Comparison of ENCODE assay signal across 8 mouse cellular contexts in genomic region chr15:91048951-91049495, GRCm38 (mm10). TPM values are rescaled to one million over a fixed set of nuclear protein-coding genes. Genes with fewer than 3 reads are reported as not detected.
A peak's percentile ranks its signal among the peaks of the same experiment; 100 is the strongest.
DNase-seq lines count a peak whose midpoint lies in the region; ATAC-seq and TF ChIP-seq lines count a peak whose summit lies in the region.

No protein-coding gene starts in this region.

- DNase-seq in heart, postnatal 4 days = no peak
- DNase-seq in kidney, postnatal 0 days (ENCODE audit: low spot score) = peak; percentile 12
- peak; percentile 43 for DNase-seq in lung, postnatal 0 days (ENCODE audit: low spot score)
- DNase-seq in stomach, postnatal 0 days (ENCODE audit: low spot score) = no peak
- no peak for DNase-seq in spleen, postnatal 4 days (ENCODE audit: low spot score in 2 of 2)

- H3K4me1 ChIP-seq in heart, embryonic 14.5 days (ENCODE audit: control insufficient read depth in 2 of 2, insufficient read depth in 2 of 2, low read length in 2 of 2) = peaks cover 0 to 5% of the 10 kb centered on the region in 2 experiments; a peak in 2 of 4 replicates
- peaks cover 2% of the 10 kb centered on the region; the same call in 1 of the 2 replicates for H3K4me1 ChIP-seq in bone marrow macrophage, adult 2 months (ENCODE audit: control insufficient read depth, insufficient read depth, low read length)
- peaks cover 45% of the 10 kb centered on the region for H3K4me1 ChIP-seq in forebrain, embryonic 13.5 days
- H3K4me1 ChIP-seq in kidney, postnatal 0 days (replicated peaks; ENCODE audit: insufficient read depth, low read length) = 0 out of 2 replicates have a peak, but pooled peaks cover 8% of the 10 kb centered on the region
- no peaks in the 10 kb centered on the region for H3K4me1 ChIP-seq in lung, postnatal 0 days (ENCODE audit: insufficient read depth, low read depth, low read length)
- no peaks in the 10 kb centered on the region for H3K4me1 ChIP-seq in stomach, postnatal 0 days (replicated peaks; ENCODE audit: control insufficient read depth, insufficient read depth)

- peak; percentile 48 for ATAC-seq in heart, embryonic 14.5 days (ENCODE audit: insufficient number of reproducible peaks, insufficient read depth, low FRiP score, low read depth)
- peak; percentile 61 for ATAC-seq in forebrain, embryonic 13.5 days
- ATAC-seq in kidney, postnatal 0 days (replicated peaks; ENCODE audit: low FRiP score, low read depth) = peak; percentile 49
- peak; percentile 37; the same call in 1 of the 2 replicates for ATAC-seq in lung, postnatal 0 days
- ATAC-seq in stomach, postnatal 0 days (ENCODE audit: low FRiP score, low TSS enrichment) = no peak; the same call in 1 of the 2 replicates

- H3K36me3 ChIP-seq in heart, embryonic 14.5 days (ENCODE audit: control insufficient read depth, insufficient read depth, low read length) = no peaks in the 10 kb centered on the region
- H3K36me3 ChIP-seq in forebrain, embryonic 13.5 days (ENCODE audit: poor library complexity, severe bottlenecking) = no peaks in the 10 kb centered on the region
- H3K36me3 ChIP-seq in kidney, postnatal 0 days (ENCODE audit: insufficient read depth, low read length) = no peaks in the 10 kb centered on the region
- H3K36me3 ChIP-seq in lung, postnatal 0 days (ENCODE audit: insufficient read depth, low read length) = no peaks in the 10 kb centered on the region
- no peaks in the 10 kb centered on the region for H3K36me3 ChIP-seq in stomach, postnatal 0 days (ENCODE audit: control insufficient read depth, insufficient read depth, low read length)

- H3K27ac ChIP-seq in heart, embryonic 14.5 days (replicated peaks in 1 of 2; ENCODE audit: control insufficient read depth in 1 of 2, insufficient read depth in 1 of 2, low read depth in 2 of 2, low read length in 2 of 2) = peak overlapping the region; percentile 57 to 85
- no peak overlapping the region for H3K27ac ChIP-seq in bone marrow macrophage, adult 2 months (ENCODE audit: insufficient read depth, low read depth, low read length)
- H3K27ac ChIP-seq in forebrain, embryonic 13.5 days = peak overlapping the region; percentile 100
- H3K27ac ChIP-seq in kidney, postnatal 0 days = peak overlapping the region; percentile 93
- peak overlapping the region; percentile 80 for H3K27ac ChIP-seq in lung, postnatal 0 days (ENCODE audit: low read length)
- peak overlapping the region; percentile 92 for H3K27ac ChIP-seq in stomach, postnatal 0 days (replicated peaks)

- TF ChIP-seq POLR2A in bone marrow macrophage, adult 2 months (IDR thresholded peaks at IDR 0.05; ENCODE audit: borderline replicate concordance, low read depth, low read length) = no peak

- H3K4me3 ChIP-seq in heart, embryonic 14.5 days (ENCODE audit: control insufficient read depth in 1 of 2, insufficient read depth in 1 of 2, low read depth in 1 of 2, low read length in 2 of 2) = peak overlapping the region; percentile 92 to 93
- peak overlapping the region; percentile 96 for H3K4me3 ChIP-seq in bone marrow macrophage, adult 2 months (ENCODE audit: insufficient read depth, low read length)
- peak overlapping the region; percentile 91 for H3K4me3 ChIP-seq in forebrain, embryonic 13.5 days
- peak overlapping the region; percentile 89 for H3K4me3 ChIP-seq in kidney, postnatal 0 days (replicated peaks; ENCODE audit: low read depth, low read length)
- H3K4me3 ChIP-seq in lung, postnatal 0 days (ENCODE audit: low read depth, low read length) = peak overlapping the region; percentile 86
- peak overlapping the region; percentile 91 for H3K4me3 ChIP-seq in stomach, postnatal 0 days (ENCODE audit: low read depth, low read length)

- H3K27me3 ChIP-seq in heart, embryonic 14.5 days (ENCODE audit: control insufficient read depth, insufficient read depth, low read length) = no peaks in the 10 kb centered on the region
- no peaks in the 10 kb centered on the region for H3K27me3 ChIP-seq in forebrain, embryonic 13.5 days
- no peaks in the 10 kb centered on the region for H3K27me3 ChIP-seq in kidney, postnatal 0 days (ENCODE audit: insufficient read depth, low read length)
- H3K27me3 ChIP-seq in lung, postnatal 0 days (replicated peaks; ENCODE audit: insufficient read depth, low read length) = no peaks in the 10 kb centered on the region
- H3K27me3 ChIP-seq in stomach, postnatal 0 days (ENCODE audit: control insufficient read depth, insufficient read depth, low read length) = no peaks in the 10 kb centered on the region

- H3K9ac ChIP-seq in heart, embryonic 14.5 days (ENCODE audit: low read length) = peak overlapping the region; percentile 87
- peak overlapping the region; percentile 99 for H3K9ac ChIP-seq in forebrain, embryonic 13.5 days
- peak overlapping the region; percentile 83 for H3K9ac ChIP-seq in kidney, postnatal 0 days (ENCODE audit: low read depth, low read length)
- peak overlapping the region; percentile 51 for H3K9ac ChIP-seq in lung, postnatal 0 days (replicated peaks; ENCODE audit: low read depth)
- H3K9ac ChIP-seq in stomach, postnatal 0 days (ENCODE audit: low read length) = peak overlapping the region; percentile 84

- H3K4me2 ChIP-seq in heart, embryonic 14.5 days (ENCODE audit: low read length) = peak overlapping the region; percentile 99
- peak overlapping the region; percentile 69 for H3K4me2 ChIP-seq in forebrain, embryonic 13.5 days
- H3K4me2 ChIP-seq in kidney, postnatal 0 days (ENCODE audit: low read length) = peak overlapping the region; percentile 100
- peak overlapping the region; percentile 100 for H3K4me2 ChIP-seq in lung, postnatal 0 days (replicated peaks; ENCODE audit: low read depth, low read length)
- H3K4me2 ChIP-seq in stomach, postnatal 0 days (replicated peaks; ENCODE audit: low read depth) = peak overlapping the region; percentile 96

- no peak for TF ChIP-seq EP300 in lung, postnatal 0 days (IDR thresholded peaks at IDR 0.05)
- TF ChIP-seq EP300 in stomach, postnatal 0 days (optimal IDR thresholded peaks at IDR 0.05) = no peak

- no peaks in the 10 kb centered on the region for H3K9me3 ChIP-seq in heart, embryonic 14.5 days (ENCODE audit: control insufficient read depth, low read length)
- no peaks in the 10 kb centered on the region for H3K9me3 ChIP-seq in forebrain, embryonic 13.5 days (replicated peaks)
- H3K9me3 ChIP-seq in kidney, postnatal 0 days (replicated peaks; ENCODE audit: low read length) = no peaks in the 10 kb centered on the region
- no peaks in the 10 kb centered on the region for H3K9me3 ChIP-seq in lung, postnatal 0 days (ENCODE audit: low read length)
- H3K9me3 ChIP-seq in stomach, postnatal 0 days (ENCODE audit: control insufficient read depth, low read length) = no peaks in the 10 kb centered on the region

- 1% methylated on average over 39 of the region's 47 CpGs for WGBS in heart, embryonic 14.5 days
- under 1% methylated on average over 40 of the region's 47 CpGs for WGBS in forebrain, embryonic 13.5 days
- 2% methylated on average over 47 of the region's 47 CpGs for WGBS in kidney, postnatal 0 days
- WGBS in lung, postnatal 0 days = 1% methylated on average over 39 of the region's 47 CpGs
- WGBS in stomach, postnatal 0 days = under 1% methylated on average over 39 of the region's 47 CpGs

- no peak for TF ChIP-seq CTCF in bone marrow macrophage, adult 2 months (IDR thresholded peaks at IDR 0.05; ENCODE audit: low read depth, low read length)
- TF ChIP-seq CTCF in kidney, postnatal 0 days (IDR thresholded peaks at IDR 0.05; ENCODE audit: low read depth) = no peak
- no peak for TF ChIP-seq CTCF in lung, postnatal 0 days (IDR thresholded peaks at IDR 0.05)
- TF ChIP-seq CTCF in stomach, postnatal 0 days (IDR thresholded peaks at IDR 0.05; ENCODE audit: low read depth) = no peak

RNA-seq across cellular contexts. Expression of gene Kif21a, which starts 0.7 kb away (rescaled TPM):
- 5.4 and 5.7 TPM in 2 replicates for polyA plus RNA-seq in heart, embryonic 14.5 days (2014; fragmentation: Nextera tagmentation; extraction: Ambion mirVana)
- 1 to 10 TPM; 7.3 to 8.0 TPM for total RNA-seq in heart, postnatal 4 days (2021)
- polyA plus RNA-seq in bone marrow macrophage, adult 2 months (2012; ENCODE audit: insufficient read depth, insufficient read length, missing spikeins) = 0.41 TPM in 1 of 2 replicates, not detected in the other
- polyA plus RNA-seq in forebrain, embryonic 13.5 days (2015; fragmentation: Nextera tagmentation; extraction: Ambion mirVana) = 54.9 and 56.4 TPM in 2 replicates
- 12.9 and 14.0 TPM in 2 replicates for polyA plus RNA-seq in kidney, postnatal 0 days (2015; fragmentation: Nextera tagmentation; extraction: Ambion mirVana)
- 4.6 and 5.0 TPM in 2 replicates for polyA plus RNA-seq in lung, postnatal 0 days (2015; fragmentation: Nextera tagmentation; extraction: Ambion mirVana)
- 17.2 and 18.2 TPM in 2 replicates for polyA plus RNA-seq in stomach, postnatal 0 days (2015; fragmentation: Nextera tagmentation; extraction: Ambion mirVana)

Comparison
In these comparisons a context has a peak if more than half of its experiments do, and no peak if none do; other contexts are left out.
1. DNase-seq: peak in kidney, postnatal 0 days (single experiment) and lung, postnatal 0 days (single experiment); none in heart, postnatal 4 days (single experiment), stomach, postnatal 0 days (single experiment) and spleen, postnatal 4 days (0 of 2).
2. Peak in every context shown above with its lines, with median percentiles within 50 percentile points of each other: H3K4me2 ChIP-seq, H3K4me3 ChIP-seq and H3K9ac ChIP-seq.